Mouse (Mus musculus): ENCODE measurements at regions not wholly inside any gene's neighbourhood (a gene's known extent, or its start where the extent isn't known, plus 50 kb on each side); places are given as distances from the start of the nearest gene placed in this dataset.

GRCm38 (mm10) chr14:76868831-76869230, 167.7 kb upstream of the Ccdc122 start:
- DNase-seq (ENCODE audit: low read depth, low spot score): no peak

- DNase-seq (ENCODE audit: low read depth, low spot score): no peak
Measured at GRCm38 (mm10) chr14:76868131-76868530, 168.4 kb upstream of the Ccdc122 start.

- no peak for DNase-seq (ENCODE audit: low read depth, low spot score)
Measured at GRCm38 (mm10) chr14:76864664-76865063, 171.9 kb upstream of the Ccdc122 start.

- DNase-seq (ENCODE audit: low read depth, low spot score): no peak
Measured at GRCm38 (mm10) chr14:76863035-76863706, 173.4 kb upstream of the Ccdc122 start.

DNA sequence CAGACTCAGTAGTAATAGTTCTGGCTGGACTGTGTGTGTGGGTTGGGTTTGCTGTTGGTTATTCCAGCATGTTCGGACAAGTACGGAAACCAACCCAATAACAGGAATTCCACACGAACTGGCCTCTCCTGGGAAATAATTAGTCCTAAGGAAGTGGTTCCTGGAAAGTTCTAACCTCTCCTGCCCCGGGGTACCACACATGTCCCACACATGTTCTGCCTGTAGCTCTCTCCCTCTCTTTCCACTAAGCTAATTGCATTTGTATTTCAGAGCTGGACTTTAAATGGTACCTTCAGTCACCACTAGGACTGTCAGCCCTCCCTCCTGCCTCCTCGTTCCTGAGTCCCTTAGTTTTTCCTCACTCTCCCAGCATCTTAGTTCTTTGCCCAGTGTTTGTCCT, 178.2 kb upstream of the Ccdc122 start:
- DNase-seq (ENCODE audit: low read depth, low spot score): no peak

- no peak for DNase-seq (ENCODE audit: low read depth, low spot score)
Measured at GRCm38 (mm10) chr14:76857196-76857773, 179.3 kb upstream of the Ccdc122 start.

GRCm38 (mm10) chr14:76856591-76856990, 180.0 kb upstream of the Ccdc122 start:
- DNase-seq (ENCODE audit: low read depth, low spot score): no peak

- DNase-seq (ENCODE audit: low read depth, low spot score): no peak
Measured at GRCm38 (mm10) chr14:76854965-76855364, 181.6 kb upstream of the Ccdc122 start.

DNA sequence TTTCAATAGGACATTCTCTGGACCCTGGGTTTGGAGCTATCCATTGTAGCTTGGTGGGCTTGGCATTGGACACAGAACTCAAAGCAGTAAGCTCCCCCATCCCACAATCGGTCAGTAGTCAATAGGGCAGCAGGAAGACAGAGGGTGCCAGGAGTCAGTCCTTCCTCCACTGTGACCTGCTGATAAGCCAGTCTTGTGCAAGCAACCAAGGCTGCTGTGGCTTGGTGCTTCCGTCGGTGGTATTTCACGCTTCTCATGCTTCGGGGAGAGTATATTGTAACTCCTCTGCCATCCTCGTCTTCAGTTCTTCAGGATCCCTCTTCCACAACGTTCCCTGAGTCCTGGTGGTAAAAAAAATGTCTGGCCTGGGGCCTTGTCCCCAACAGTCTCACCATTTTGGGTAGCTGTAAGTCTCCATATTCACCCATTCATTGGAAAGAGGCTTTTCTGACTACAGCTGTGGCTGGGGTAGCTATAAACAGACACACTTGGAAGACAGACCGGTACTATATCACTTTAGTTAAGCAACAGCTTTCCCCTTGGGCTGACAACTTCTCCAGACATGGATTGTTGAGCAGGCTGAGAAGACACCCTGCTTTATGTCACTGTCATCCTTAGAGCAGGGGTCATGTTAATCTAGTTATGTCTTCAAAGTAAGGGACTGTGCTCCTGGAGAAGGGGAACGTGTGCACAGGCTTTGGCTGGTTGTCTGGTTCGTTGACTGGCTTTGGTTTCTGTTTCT, 184.9 kb upstream of the Ccdc122 start:
- no peak for DNase-seq (ENCODE audit: low read depth, low spot score)

DNA sequence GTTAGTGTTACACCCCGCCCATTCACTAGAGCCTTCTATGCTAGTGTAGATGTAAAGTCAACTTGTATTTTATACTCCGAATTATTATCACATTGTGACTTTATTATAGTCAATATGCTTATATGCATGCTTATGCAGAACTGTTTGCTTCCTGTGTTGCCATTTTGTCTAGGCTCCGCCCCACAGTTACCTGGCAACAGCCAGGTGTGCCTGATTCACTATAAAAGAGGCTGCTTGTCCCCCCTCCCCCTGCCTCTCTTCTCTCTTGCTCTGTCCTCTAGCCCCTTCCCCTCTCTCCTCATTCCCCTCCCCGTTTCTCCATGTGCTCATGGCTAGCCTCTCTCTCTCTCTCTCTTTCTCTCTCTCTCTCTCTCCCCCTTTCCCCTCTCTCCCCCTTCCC, 185.9 kb upstream of the Ccdc122 start:
- DNase-seq (ENCODE audit: low read depth, low spot score): no peak

GRCm38 (mm10) chr14:76850051-76850450, 186.5 kb upstream of the Ccdc122 start:
- no peak for DNase-seq (ENCODE audit: low read depth, low spot score)

GRCm38 (mm10) chr14:76849636-76850035, 186.9 kb upstream of the Ccdc122 start:
- DNase-seq (ENCODE audit: low read depth, low spot score): no peak

GRCm38 (mm10) chr14:76849071-76849470, 187.5 kb upstream of the Ccdc122 start:
- DNase-seq (ENCODE audit: low read depth, low spot score): no peak

DNA sequence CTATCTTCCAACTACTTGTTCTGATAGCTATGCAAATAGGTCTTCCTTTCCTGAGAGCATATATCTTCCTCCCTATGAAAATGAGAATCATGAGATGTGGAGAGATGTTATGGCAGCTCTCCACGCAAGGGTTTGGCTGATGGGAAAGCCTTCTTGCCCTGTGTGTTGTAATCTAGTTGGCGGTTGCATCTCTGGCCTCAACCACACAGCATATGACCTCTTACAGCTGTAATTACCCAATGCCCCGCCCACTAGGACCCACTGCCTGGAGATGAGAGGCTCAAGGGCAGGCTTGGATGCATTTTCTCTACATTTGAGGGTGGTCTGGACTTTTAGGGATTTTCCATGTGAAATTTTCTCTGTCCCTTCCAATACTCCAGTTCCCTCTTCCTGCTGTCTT, 190.9 kb upstream of the Ccdc122 start:
- DNase-seq (ENCODE audit: low read depth, low spot score): no peak

GRCm38 (mm10) chr14:76844717-76845116, 191.9 kb upstream of the Ccdc122 start:
- no peak for DNase-seq (ENCODE audit: low read depth, low spot score)

- DNase-seq (ENCODE audit: low read depth, low spot score): no peak
Measured at GRCm38 (mm10) chr14:76837583-76838220, 198.9 kb upstream of the Ccdc122 start.

- no peak for DNase-seq (ENCODE audit: low read depth, low spot score)
Measured at GRCm38 (mm10) chr14:76836926-76837516, 199.6 kb upstream of the Ccdc122 start.

- no peak for DNase-seq (ENCODE audit: low read depth, low spot score)
Measured at GRCm38 (mm10) chr14:76836271-76836670, 200.3 kb upstream of the Ccdc122 start.

GRCm38 (mm10) chr14:76834084-76834483, 202.5 kb upstream of the Ccdc122 start:
- no peak for DNase-seq (ENCODE audit: low read depth, low spot score)

GRCm38 (mm10) chr14:76829161-76829510, 207.4 kb upstream of the Ccdc122 start:
- DNase-seq (ENCODE audit: low read depth, low spot score): no peak

- no peak for DNase-seq (ENCODE audit: low read depth, low spot score)
Measured at GRCm38 (mm10) chr14:76828453-76829160, 208.0 kb upstream of the Ccdc122 start.
